Mouse (Mus musculus): ENCODE data around the gene Rab11a. TPM values are rescaled to one million over a fixed set of nuclear protein-coding genes. Genes with fewer than 3 reads are reported as not detected.
"Not testable (repeated sequence)": the region's sequence is repeated elsewhere in the genome, so short reads cannot be mapped to it uniquely, and the experiment has no call there.

Gene Rab11a
- polyA plus RNA-seq, 1 experiment, result 60.1 TPM

DNA sequence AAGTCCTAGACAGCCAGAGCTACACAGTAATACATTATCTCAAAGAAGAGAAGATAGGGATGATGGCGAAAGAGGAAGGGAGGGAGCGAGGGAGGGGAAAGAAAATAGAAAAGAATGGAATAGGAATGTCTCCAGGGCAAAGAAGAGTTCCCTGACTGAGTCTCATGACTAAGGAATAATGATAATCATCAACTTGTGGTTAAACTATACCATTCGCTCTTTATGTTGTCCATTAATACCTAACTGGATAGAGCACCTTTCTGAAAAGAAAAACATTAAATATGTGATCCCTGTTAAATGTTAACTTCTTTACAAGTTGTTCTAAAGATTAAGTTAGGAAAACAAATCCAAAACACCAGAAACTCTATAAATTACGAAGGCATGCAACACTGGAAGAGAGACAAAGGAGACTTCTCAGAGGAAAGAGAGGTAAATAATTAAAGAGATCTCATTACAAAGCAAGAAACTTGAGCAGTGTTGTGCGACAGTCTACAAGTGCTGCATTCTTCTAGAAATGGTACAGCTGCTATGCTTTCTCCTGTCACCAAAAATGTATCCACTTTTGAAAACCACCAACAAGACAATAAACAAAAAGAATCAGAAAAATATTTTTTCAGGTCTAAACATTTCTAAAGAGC, 17.9 kb downstream of the Rab11a start:
- H3K4me3 ChIP-seq (ENCODE audit: control insufficient read depth, insufficient read depth, low read length), result no peak overlapping the region
- DNase-seq, result no peak
- H3K36me3 ChIP-seq (ENCODE audit: control insufficient read depth, insufficient read depth, low read length), result peaks cover 19% of the 10 kb centered on the region
- TF ChIP-seq POLR2A (IDR thresholded peaks at IDR 0.05; ENCODE audit: control insufficient read depth, extremely low read depth, insufficient read depth, low read length, poor library complexity), result no peak
- no peak for TF ChIP-seq CTCF (IDR thresholded peaks at IDR 0.05; ENCODE audit: borderline replicate concordance, control insufficient read depth, extremely low read depth, insufficient read depth, low read length, poor library complexity)
- no peaks in the 10 kb centered on the region for H3K4me1 ChIP-seq (replicated peaks; ENCODE audit: control insufficient read depth, insufficient read depth, low read length)
- H3K27me3 ChIP-seq (ENCODE audit: control insufficient read depth, insufficient read depth, low read length), result no peaks in the 10 kb centered on the region
- WGBS, result 89% methylated on average over 5 of the region's 5 CpGs
- no peak overlapping the region for H3K27ac ChIP-seq (ENCODE audit: control insufficient read depth, insufficient read depth, low read length)

DNA sequence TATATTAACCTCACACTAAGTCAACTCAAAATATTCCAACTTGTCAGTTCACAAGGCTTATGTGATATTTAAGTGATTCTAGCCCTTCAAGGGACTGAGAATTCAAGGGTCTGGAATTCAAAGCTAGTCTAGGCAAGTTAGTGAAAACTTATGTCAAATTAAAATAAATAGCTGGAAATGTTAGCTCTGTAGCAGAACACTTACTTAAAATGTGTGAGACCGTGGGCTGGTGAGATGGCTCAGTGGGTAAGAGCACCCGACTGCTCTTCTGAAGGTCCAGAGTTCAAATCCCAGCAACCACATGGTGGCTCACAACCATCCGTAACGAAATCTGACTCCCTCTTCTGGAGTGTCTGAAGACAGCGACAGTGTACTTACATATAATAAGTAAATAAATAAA, 27.3 kb downstream of the Rab11a start:
- H3K27ac ChIP-seq (ENCODE audit: control insufficient read depth, insufficient read depth, low read length); H3K4me3 ChIP-seq (ENCODE audit: control insufficient read depth, insufficient read depth, low read length); H3K4me1 ChIP-seq (replicated peaks; ENCODE audit: control insufficient read depth, insufficient read depth, low read length); H3K27me3 ChIP-seq (ENCODE audit: control insufficient read depth, insufficient read depth, low read length); DNase-seq: not testable (repeated sequence)
- H3K36me3 ChIP-seq (ENCODE audit: control insufficient read depth, insufficient read depth, low read length), result peaks cover 13% of the 10 kb centered on the region
- WGBS, result 96% methylated on average over 5 of the region's 5 CpGs

DNA sequence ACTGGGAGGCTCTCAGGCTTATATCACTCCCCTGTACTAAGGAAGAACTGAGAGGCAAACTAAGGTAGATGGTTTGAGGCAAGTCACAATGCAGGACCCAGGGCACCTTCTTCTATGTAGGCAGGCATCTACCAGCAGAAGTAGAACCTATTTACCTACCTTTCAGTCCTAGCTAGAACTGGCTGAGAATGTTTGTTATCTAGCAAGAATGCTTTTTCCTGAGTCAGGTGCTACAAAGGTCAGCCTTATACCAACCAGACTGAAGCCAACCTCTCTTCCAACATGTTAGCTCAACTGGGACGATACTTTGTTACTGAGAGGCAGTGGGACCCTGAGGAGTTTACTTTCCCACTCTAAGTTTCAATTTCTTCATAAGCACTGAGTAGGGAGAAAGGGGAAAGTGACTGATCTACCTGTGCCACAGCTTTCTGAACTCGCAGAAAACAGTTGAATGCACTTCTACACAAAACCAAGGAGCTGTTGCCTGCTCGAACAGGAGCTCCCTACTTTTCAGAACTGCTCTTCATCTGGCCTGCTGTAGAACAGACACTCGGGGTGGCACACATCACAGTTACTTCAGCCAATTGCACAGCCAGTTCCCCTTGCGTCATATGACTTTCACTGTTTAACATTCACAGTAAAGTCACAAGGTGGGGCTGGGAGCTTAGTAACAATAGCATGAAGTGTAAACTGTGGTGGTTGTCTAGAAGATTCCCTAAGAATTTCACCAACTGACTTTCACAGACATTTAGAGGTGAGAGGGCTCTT, 33.3 kb downstream of the Rab11a start:
- Histone ChIP-seq H3K27ac (ENCODE audit: control insufficient read depth, insufficient read depth, low read length) (no peak overlapping the region), H3K4me3 (ENCODE audit: control insufficient read depth, insufficient read depth, low read length) (no peak overlapping the region), H3K4me1 (replicated peaks; ENCODE audit: control insufficient read depth, insufficient read depth, low read length) (0 out of 2 replicates have a peak, but pooled peaks cover 2% of the 10 kb centered on the region), H3K36me3 (ENCODE audit: control insufficient read depth, insufficient read depth, low read length) (peaks cover 13% of the 10 kb centered on the region), H3K27me3 (ENCODE audit: control insufficient read depth, insufficient read depth, low read length) (no peaks in the 10 kb centered on the region)
- TF ChIP-seq POLR2A (IDR thresholded peaks at IDR 0.05; ENCODE audit: control insufficient read depth, extremely low read depth, insufficient read depth, low read length, poor library complexity) (no peak), CTCF (IDR thresholded peaks at IDR 0.05; ENCODE audit: borderline replicate concordance, control insufficient read depth, extremely low read depth, insufficient read depth, low read length, poor library complexity) (no peak)
- 90% methylated on average over 5 of the region's 5 CpGs for WGBS
- DNase-seq, result no peak

DNA sequence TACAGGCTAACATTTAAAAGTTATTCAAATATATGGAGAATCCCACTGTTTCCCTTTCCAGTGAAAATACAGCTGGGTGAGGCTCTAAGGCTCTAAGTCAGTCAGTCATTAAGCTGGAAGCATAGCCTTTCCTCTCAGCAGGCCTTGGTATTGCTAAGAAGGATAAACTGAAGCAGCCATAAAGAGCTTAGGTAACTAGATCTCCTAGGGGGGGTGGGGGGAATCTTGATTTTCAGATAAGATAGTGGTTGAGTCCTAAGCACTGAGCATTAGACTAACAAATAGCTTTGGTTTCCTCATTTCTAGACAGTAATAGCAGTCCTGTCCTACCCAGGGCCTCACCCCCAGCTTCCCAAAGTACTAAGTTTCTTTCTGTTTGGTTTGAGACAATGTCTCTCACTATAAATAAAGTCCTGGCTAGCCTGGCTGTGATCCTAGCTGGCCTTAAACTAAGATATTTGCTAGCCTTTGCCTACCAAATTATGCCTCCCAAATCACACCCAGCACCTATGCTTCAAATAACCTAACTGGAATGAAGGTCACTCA, 34.1 kb downstream of the Rab11a start:
- Histone ChIP-seq H3K4me3 (ENCODE audit: control insufficient read depth, insufficient read depth, low read length) (no peak overlapping the region), H3K27ac (ENCODE audit: control insufficient read depth, insufficient read depth, low read length) (no peak overlapping the region), H3K36me3 (ENCODE audit: control insufficient read depth, insufficient read depth, low read length) (peaks cover 13% of the 10 kb centered on the region), H3K27me3 (ENCODE audit: control insufficient read depth, insufficient read depth, low read length) (no peaks in the 10 kb centered on the region), H3K4me1 (replicated peaks; ENCODE audit: control insufficient read depth, insufficient read depth, low read length) (0 out of 2 replicates have a peak, but pooled peaks cover 2% of the 10 kb centered on the region)
- no peak for DNase-seq
- TF ChIP-seq POLR2A (IDR thresholded peaks at IDR 0.05; ENCODE audit: control insufficient read depth, extremely low read depth, insufficient read depth, low read length, poor library complexity), result no peak
- no peak for TF ChIP-seq CTCF (IDR thresholded peaks at IDR 0.05; ENCODE audit: borderline replicate concordance, control insufficient read depth, extremely low read depth, insufficient read depth, low read length, poor library complexity)

DNA sequence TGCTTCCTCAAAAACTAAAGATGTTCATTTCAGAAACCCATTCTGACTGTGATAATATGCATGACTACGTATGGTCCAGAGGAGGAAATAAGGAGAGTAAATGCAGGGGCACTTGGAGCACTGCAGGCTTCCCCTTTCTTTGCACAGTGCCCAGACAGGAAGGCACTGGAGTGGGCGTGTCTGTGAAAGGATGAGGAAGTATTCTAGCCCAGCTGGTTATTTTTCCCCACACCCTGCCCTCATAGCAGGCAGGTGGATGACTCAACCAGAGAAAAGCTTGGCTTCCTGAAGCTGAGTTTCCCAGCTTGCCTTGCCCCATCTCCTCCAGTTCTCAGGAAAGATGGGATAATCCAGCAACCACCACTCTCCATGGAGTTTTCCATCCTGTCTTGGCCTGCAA, 34.6 kb downstream of the Rab11a start:
- Histone ChIP-seq H3K27me3 (ENCODE audit: control insufficient read depth, insufficient read depth, low read length) (no peaks in the 10 kb centered on the region), H3K4me3 (ENCODE audit: control insufficient read depth, insufficient read depth, low read length) (no peak overlapping the region), H3K36me3 (ENCODE audit: control insufficient read depth, insufficient read depth, low read length) (peaks cover 7% of the 10 kb centered on the region; the same call in 1 of the 2 replicates), H3K4me1 (replicated peaks; ENCODE audit: control insufficient read depth, insufficient read depth, low read length) (0 out of 2 replicates have a peak, but pooled peaks cover 2% of the 10 kb centered on the region), H3K27ac (ENCODE audit: control insufficient read depth, insufficient read depth, low read length) (no peak overlapping the region)
- TF ChIP-seq POLR2A (IDR thresholded peaks at IDR 0.05; ENCODE audit: control insufficient read depth, extremely low read depth, insufficient read depth, low read length, poor library complexity) (no peak), CTCF (IDR thresholded peaks at IDR 0.05; ENCODE audit: borderline replicate concordance, control insufficient read depth, extremely low read depth, insufficient read depth, low read length, poor library complexity) (no peak)
- peak; percentile 5 for DNase-seq
- WGBS, result 37% methylated on average over 2 of the region's 2 CpGs

DNA sequence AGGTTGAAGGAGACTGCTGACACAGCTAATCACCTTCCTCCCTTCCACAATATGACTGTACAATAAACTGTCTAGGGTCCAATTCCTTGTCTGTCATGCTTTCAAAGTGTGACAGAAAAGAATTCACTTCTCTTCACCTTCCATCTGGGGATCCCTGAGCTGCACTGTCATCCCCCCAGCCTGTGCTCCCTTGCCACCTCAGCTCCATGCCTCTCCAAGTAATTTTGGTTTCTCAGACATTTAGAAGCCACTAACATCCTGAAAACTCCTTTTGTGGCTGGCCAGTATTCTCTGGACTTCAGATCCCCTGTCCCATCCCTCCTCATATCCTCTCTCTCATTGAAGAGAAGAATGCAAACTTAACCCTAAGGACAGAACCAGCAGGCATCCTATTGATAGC, 35.2 kb downstream of the Rab11a start:
- no peak overlapping the region for H3K27ac ChIP-seq (ENCODE audit: control insufficient read depth, insufficient read depth, low read length)
- TF ChIP-seq CTCF (IDR thresholded peaks at IDR 0.05; ENCODE audit: borderline replicate concordance, control insufficient read depth, extremely low read depth, insufficient read depth, low read length, poor library complexity), result no peak
- no peak for TF ChIP-seq POLR2A (IDR thresholded peaks at IDR 0.05; ENCODE audit: control insufficient read depth, extremely low read depth, insufficient read depth, low read length, poor library complexity)
- 0 out of 2 replicates have a peak, but pooled peaks cover 2% of the 10 kb centered on the region for H3K4me1 ChIP-seq (replicated peaks; ENCODE audit: control insufficient read depth, insufficient read depth, low read length)
- H3K36me3 ChIP-seq (ENCODE audit: control insufficient read depth, insufficient read depth, low read length), result peaks cover 2% of the 10 kb centered on the region; the same call in 1 of the 2 replicates
- no peaks in the 10 kb centered on the region for H3K27me3 ChIP-seq (ENCODE audit: control insufficient read depth, insufficient read depth, low read length)
- DNase-seq, result no peak
- no peak overlapping the region for H3K4me3 ChIP-seq (ENCODE audit: control insufficient read depth, insufficient read depth, low read length)
